Mouse (Mus musculus): ENCODE results near the gene Gcfc2. TPM values are rescaled to one million over a fixed set of nuclear protein-coding genes. Genes with fewer than 3 reads are reported as not detected.

Gene Gcfc2
- polyA plus RNA-seq, 1 experiment: 1.6 TPM

DNA sequence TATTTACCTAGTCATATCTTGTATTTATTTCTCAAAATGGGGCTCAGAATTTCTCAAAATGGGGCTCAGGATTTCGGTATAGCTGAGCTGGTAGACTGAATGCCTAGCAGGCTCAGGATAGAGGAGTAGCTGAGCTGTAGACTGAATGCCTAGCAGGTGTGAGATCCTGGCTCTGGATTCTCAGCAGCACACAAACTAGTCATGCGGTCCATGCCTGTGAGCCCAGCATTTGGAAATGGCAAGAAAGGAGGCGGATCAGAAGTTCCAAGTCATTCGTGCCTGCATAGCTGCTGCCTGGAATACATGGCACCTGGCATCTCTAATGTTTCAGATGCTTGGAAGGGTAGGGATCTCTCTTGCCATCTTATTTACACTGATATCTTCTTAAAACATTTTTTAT is 5.9 kb downstream of the Gcfc2 start:
- peaks cover 26% of the 10 kb centered on the region for H3K36me3 ChIP-seq (ENCODE audit: control insufficient read depth, insufficient read depth, low read length)
- no peak for DNase-seq (ENCODE audit: low read depth in 1 of 2, low spot score in 2 of 2)
- WGBS: 96% methylated on average over 4 of the region's 4 CpGs

DNA sequence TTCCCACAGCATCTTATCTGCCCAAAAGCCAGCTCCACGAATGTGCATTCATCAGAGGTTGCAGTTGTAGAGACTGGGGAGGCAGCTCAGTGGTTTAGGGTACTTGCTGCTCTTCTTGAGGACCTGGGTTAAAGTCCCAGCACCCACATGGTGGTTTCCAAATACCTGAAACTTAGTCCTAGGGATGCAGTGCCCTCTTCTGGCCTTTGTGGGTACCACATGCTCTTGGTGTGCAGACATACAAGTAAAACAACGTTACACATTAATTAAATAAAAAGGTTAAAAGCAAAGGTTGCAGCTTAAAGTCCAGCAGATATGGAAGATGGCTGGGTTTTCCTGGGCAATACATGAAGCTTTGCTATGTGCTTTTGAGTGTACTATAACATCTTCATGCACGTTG is 9.8 kb downstream of the Gcfc2 start:
- TF ChIP-seq CTCF (IDR thresholded peaks at IDR 0.05; ENCODE audit: extremely low read depth, insufficient read depth, insufficient read length, insufficient replicate concordance): no peak
- no peak for TF ChIP-seq POLR2A (IDR thresholded peaks at IDR 0.05; ENCODE audit: low read depth, low read length)
- DNase-seq (ENCODE audit: low read depth in 1 of 2, low spot score in 2 of 2): no peak
- Histone ChIP-seq H3K36me3 (ENCODE audit: control insufficient read depth, insufficient read depth, low read length) (peaks cover 27% of the 10 kb centered on the region), H3K27me3 (ENCODE audit: control insufficient read depth, insufficient read depth, low read length) (no peaks in the 10 kb centered on the region), H3K4me3 (ENCODE audit: extremely low read depth, insufficient read depth, insufficient read length) (no peak overlapping the region), H3K27ac (ENCODE audit: insufficient read depth, low read length) (no peak overlapping the region), H3K4me1 (ENCODE audit: control insufficient read depth, insufficient read depth, insufficient read length) (no peaks in the 10 kb centered on the region)
- 93% methylated on average over 3 of the region's 3 CpGs for WGBS

More for the DNA sequence above, 5.9 kb downstream of the Gcfc2 start:
- no peak overlapping the region for H3K4me3 ChIP-seq (ENCODE audit: extremely low read depth, insufficient read depth, insufficient read length)
- no peak overlapping the region for H3K27ac ChIP-seq (ENCODE audit: insufficient read depth, low read length)
- TF ChIP-seq POLR2A (IDR thresholded peaks at IDR 0.05; ENCODE audit: low read depth, low read length) (no peak), CTCF (IDR thresholded peaks at IDR 0.05; ENCODE audit: extremely low read depth, insufficient read depth, insufficient read length, insufficient replicate concordance) (no peak)
- H3K27me3 ChIP-seq (ENCODE audit: control insufficient read depth, insufficient read depth, low read length): no peaks in the 10 kb centered on the region
- no peaks in the 10 kb centered on the region for H3K4me1 ChIP-seq (ENCODE audit: control insufficient read depth, insufficient read depth, insufficient read length)

DNA sequence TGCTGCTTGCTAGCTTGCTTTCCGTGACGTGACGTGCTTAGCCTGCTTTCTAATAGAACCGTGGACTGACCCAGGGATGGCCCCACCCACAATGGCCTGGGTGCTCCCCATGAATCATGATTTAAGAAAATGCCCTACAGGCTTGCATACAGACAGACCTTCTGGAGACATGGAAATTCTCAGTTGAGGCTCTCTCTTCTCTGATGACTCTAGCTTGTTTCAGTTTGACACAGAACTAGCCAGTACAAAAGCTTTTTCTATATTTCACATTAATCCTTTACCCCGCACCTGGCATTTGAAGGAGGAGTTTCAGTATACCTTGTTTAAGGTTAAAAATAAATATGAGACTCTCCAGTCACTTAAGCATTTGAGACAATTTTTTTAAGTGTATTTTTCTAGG is 18.2 kb downstream of the Gcfc2 start:
- TF ChIP-seq POLR2A (IDR thresholded peaks at IDR 0.05; ENCODE audit: low read depth, low read length): no peak
- TF ChIP-seq CTCF (IDR thresholded peaks at IDR 0.05; ENCODE audit: extremely low read depth, insufficient read depth, insufficient read length, insufficient replicate concordance): no peak
- DNase-seq (ENCODE audit: low read depth in 1 of 2, low spot score in 2 of 2): no peak
- 96% methylated on average over 5 of the region's 5 CpGs for WGBS
- Histone ChIP-seq H3K27me3 (ENCODE audit: control insufficient read depth, insufficient read depth, low read length) (no peaks in the 10 kb centered on the region), H3K4me1 (ENCODE audit: control insufficient read depth, insufficient read depth, insufficient read length) (no peaks in the 10 kb centered on the region), H3K4me3 (ENCODE audit: extremely low read depth, insufficient read depth, insufficient read length) (no peak overlapping the region), H3K27ac (ENCODE audit: insufficient read depth, low read length) (no peak overlapping the region), H3K36me3 (ENCODE audit: control insufficient read depth, insufficient read depth, low read length) (peaks cover 22% of the 10 kb centered on the region)

DNA sequence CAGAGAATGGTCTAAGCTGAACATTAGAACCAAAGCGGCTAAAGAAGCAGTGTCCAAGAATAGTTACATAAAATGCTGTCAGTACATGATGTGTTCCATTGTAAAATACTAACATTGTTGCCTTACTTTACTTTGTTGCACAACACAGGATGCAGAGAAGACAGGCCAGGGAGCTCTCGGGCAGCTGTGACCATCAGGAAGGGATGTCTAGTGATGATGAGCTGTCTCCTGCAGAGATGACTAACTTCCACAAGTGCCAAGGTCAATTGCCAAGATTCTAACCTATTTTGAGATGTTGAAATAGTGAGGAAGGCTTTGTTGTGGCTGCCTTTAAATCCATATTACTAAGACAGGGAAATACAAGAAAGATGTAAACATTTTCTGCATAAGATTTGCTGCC is 19.8 kb downstream of the Gcfc2 start:
- Histone ChIP-seq H3K27me3 (ENCODE audit: control insufficient read depth, insufficient read depth, low read length) (no peaks in the 10 kb centered on the region), H3K36me3 (ENCODE audit: control insufficient read depth, insufficient read depth, low read length) (peaks cover 24% of the 10 kb centered on the region), H3K27ac (ENCODE audit: insufficient read depth, low read length) (no peak overlapping the region), H3K4me3 (ENCODE audit: extremely low read depth, insufficient read depth, insufficient read length) (no peak overlapping the region), H3K4me1 (ENCODE audit: control insufficient read depth, insufficient read depth, insufficient read length) (no peaks in the 10 kb centered on the region)
- TF ChIP-seq CTCF (IDR thresholded peaks at IDR 0.05; ENCODE audit: extremely low read depth, insufficient read depth, insufficient read length, insufficient replicate concordance): no peak
- no peak for TF ChIP-seq POLR2A (IDR thresholded peaks at IDR 0.05; ENCODE audit: low read depth, low read length)
- WGBS: 88% methylated on average over 2 of the region's 2 CpGs
- DNase-seq (ENCODE audit: low read depth in 1 of 2, low spot score in 2 of 2): no peak

DNA sequence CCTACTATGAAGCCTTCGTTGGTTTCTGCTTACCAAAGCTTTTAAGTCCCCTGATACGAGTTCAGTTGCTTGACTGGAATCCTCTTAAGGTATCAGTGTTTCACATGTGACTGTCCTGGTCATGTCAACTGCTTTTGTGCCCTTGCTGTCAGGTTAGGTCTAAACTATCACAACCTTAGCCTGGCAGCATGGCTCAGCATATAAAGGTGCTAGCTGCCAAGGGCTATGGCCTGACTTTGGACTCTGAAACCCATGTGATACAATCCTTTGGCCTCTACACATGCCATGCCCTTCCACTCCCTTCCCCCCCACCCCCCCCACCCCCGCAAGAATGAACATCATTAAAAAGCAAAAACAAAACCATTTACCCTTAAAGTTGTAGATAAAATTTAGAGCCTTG is 21.0 kb downstream of the Gcfc2 start:
- no peak for TF ChIP-seq CTCF (IDR thresholded peaks at IDR 0.05; ENCODE audit: extremely low read depth, insufficient read depth, insufficient read length, insufficient replicate concordance)
- no peak for DNase-seq (ENCODE audit: low read depth in 1 of 2, low spot score in 2 of 2)
- H3K4me3 ChIP-seq (ENCODE audit: extremely low read depth, insufficient read depth, insufficient read length): no peak overlapping the region
- H3K27me3 ChIP-seq (ENCODE audit: control insufficient read depth, insufficient read depth, low read length): no peaks in the 10 kb centered on the region
- no peak overlapping the region for H3K27ac ChIP-seq (ENCODE audit: insufficient read depth, low read length)
- peaks cover 27% of the 10 kb centered on the region for H3K36me3 ChIP-seq (ENCODE audit: control insufficient read depth, insufficient read depth, low read length)
- WGBS: 95% methylated on average over 3 of the region's 3 CpGs
- H3K4me1 ChIP-seq (ENCODE audit: control insufficient read depth, insufficient read depth, insufficient read length): no peaks in the 10 kb centered on the region

DNA sequence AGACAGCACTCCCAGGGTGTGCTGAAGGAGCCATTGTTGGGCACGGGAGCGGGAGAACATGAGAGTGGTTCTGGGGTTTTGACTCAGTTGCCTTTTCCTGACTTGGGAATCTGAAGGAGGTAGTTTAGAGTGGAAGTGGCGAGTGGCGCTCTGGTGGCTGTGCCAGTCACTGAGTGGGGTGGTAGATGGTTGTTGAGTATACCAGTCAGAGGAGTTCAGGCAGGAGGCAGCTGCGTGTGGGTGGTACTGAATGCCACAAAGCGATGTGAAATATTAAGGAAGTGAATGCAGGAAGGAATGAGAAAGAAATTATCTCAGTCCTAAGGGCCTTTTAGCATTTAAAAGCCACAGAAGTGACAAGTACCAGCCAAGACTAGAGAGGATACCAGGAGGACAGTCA is 23.4 kb downstream of the Gcfc2 start:
- no peak overlapping the region for H3K27ac ChIP-seq (ENCODE audit: insufficient read depth, low read length)
- H3K36me3 ChIP-seq (ENCODE audit: control insufficient read depth, insufficient read depth, low read length): peaks cover 22% of the 10 kb centered on the region
- no peaks in the 10 kb centered on the region for H3K27me3 ChIP-seq (ENCODE audit: control insufficient read depth, insufficient read depth, low read length)
- WGBS: 94% methylated on average over 6 of the region's 6 CpGs
- TF ChIP-seq CTCF (IDR thresholded peaks at IDR 0.05; ENCODE audit: extremely low read depth, insufficient read depth, insufficient read length, insufficient replicate concordance): no peak
- TF ChIP-seq POLR2A (IDR thresholded peaks at IDR 0.05; ENCODE audit: low read depth, low read length): no peak
- no peak overlapping the region for H3K4me3 ChIP-seq (ENCODE audit: extremely low read depth, insufficient read depth, insufficient read length)
- no peak for DNase-seq (ENCODE audit: low read depth in 1 of 2, low spot score in 2 of 2)
- H3K4me1 ChIP-seq (ENCODE audit: control insufficient read depth, insufficient read depth, insufficient read length): no peaks in the 10 kb centered on the region

DNA sequence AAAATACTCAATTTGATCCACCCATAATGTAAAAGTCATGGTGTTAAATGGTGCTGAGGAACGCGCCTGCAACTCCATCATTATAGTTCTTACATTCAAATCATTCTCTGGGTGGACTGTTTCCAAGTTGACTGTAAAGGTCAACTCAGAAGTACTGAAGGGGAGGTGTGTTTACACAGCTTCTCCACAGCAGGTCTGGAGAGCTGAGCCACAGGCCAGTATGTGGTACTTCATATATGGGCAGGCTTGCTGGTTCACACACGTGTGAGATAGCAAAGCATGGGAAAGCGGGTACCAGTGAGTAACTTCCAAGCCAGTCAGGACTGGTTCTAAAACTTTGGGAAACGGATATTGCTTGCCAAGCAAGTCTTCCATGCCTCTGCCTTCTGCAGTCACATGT is 31.7 kb downstream of the Gcfc2 start:
- no peaks in the 10 kb centered on the region for H3K27me3 ChIP-seq (ENCODE audit: control insufficient read depth, insufficient read depth, low read length)
- no peak overlapping the region for H3K4me3 ChIP-seq (ENCODE audit: extremely low read depth, insufficient read depth, insufficient read length)
- no peak overlapping the region for H3K27ac ChIP-seq (ENCODE audit: insufficient read depth, low read length)
- H3K36me3 ChIP-seq (ENCODE audit: control insufficient read depth, insufficient read depth, low read length): peaks cover 28% of the 10 kb centered on the region
- H3K4me1 ChIP-seq (ENCODE audit: control insufficient read depth, insufficient read depth, insufficient read length): no peaks in the 10 kb centered on the region
- no peak for DNase-seq (ENCODE audit: low read depth in 1 of 2, low spot score in 2 of 2)
- no peak for TF ChIP-seq POLR2A (IDR thresholded peaks at IDR 0.05; ENCODE audit: low read depth, low read length)
- no peak for TF ChIP-seq CTCF (IDR thresholded peaks at IDR 0.05; ENCODE audit: extremely low read depth, insufficient read depth, insufficient read length, insufficient replicate concordance)
- 94% methylated on average over 5 of the region's 5 CpGs for whole genome bisulfite sequencing
